Mouse (Mus musculus) stomach, embryonic 14.5 days (tissue): Measurements from ENCODE around the gene Cyp1a2. TPM values are rescaled to one million over a fixed set of nuclear protein-coding genes. Genes with fewer than 3 reads are reported as not detected.

Experiments used
- ATAC-seq: fragments of 200-750 bp; cut with Nextera tagmentation; 2 replicates; pipeline ENCODE4 v1.8.0; 2017; ENCODE audit warnings: low read depth, moderate TSS enrichment; ENCODE audit not compliant: insufficient number of reproducible peaks, insufficient read depth, low FRiP score
- H3K27ac ChIP-seq: fragments of 300-500 bp; sonication (generic); 2 replicates; pipeline ENCODE4 v1.5.1; 2014; ENCODE audit warnings: mild to moderate bottlenecking, low read length, moderate library complexity, mixed read lengths
- H3K27me3 ChIP-seq: fragments of 300-500 bp; sonication (generic); 2 replicates; pipeline ENCODE4 v1.6.1; 2014; ENCODE audit warnings: low read length, control low read depth, mixed read lengths; ENCODE audit not compliant: control insufficient read depth, insufficient read depth
- H3K36me3 ChIP-seq: fragments of 300-500 bp; sonication (generic); 2 replicates; pipeline ENCODE4 v1.6.1; 2014; ENCODE audit warnings: mild to moderate bottlenecking, control low read depth, low read length, moderate library complexity, mixed read lengths; ENCODE audit not compliant: control insufficient read depth, insufficient read depth
- H3K4me1 ChIP-seq: fragments of 300-500 bp; sonication (generic); 2 replicates; pipeline ENCODE4 v1.6.1; 2014; ENCODE audit warnings: low read length, control low read depth, mixed read lengths; ENCODE audit not compliant: control insufficient read depth, insufficient read depth
- H3K4me2 ChIP-seq: fragments of 300-500 bp; sonication (generic); replicated peaks from 2 replicates; pipeline ENCODE4 v1.6.1; 2014; ENCODE audit warnings: low read depth, low read length, control low read depth
- H3K4me3 ChIP-seq: fragments of 300-500 bp; sonication (generic); 2 replicates; pipeline ENCODE4 v1.5.1; 2014; ENCODE audit warnings: low read depth, low read length, control low read depth
- H3K9ac ChIP-seq: fragments of 300-500 bp; sonication (generic); replicated peaks from 2 replicates; pipeline ENCODE4 v1.6.1; 2014; ENCODE audit warnings: low read depth, mild to moderate bottlenecking, control low read depth, low read length, moderate library complexity, mixed read lengths
- H3K9me3 ChIP-seq: fragments of 300-500 bp; sonication (generic); 2 replicates; pipeline ENCODE4 v1.6.1; 2016; ENCODE audit warnings: low read depth, low read length, control low read depth; ENCODE audit not compliant: control insufficient read depth
- WGBS: fragments of 180-500 bp; shearing (Covaris S2); extraction: QIAGEN DNeasy Blood & Tissue Kit; methylation state at CpG from one replicate; pipeline ENCODE4 v1.1.7; 2014; 5-methylcytosine and 5-hydroxymethylcytosine counted together
- polyA plus RNA-seq: library from polyadenylated mRNA; unstranded; fragments of >200 nt; fragmentation: Nextera tagmentation; extraction: Ambion mirVana; gene quantifications from 2 replicates; pipeline ENCODE4 v1.2.1, GENCODE M21; 2014

The Cyp1a2 gene
- polyA plus RNA-seq = not detected in 2 replicates

GRCm38 (mm10) chr9:57683520-57683919 is at the start of gene Cyp1a2:
Gene Cyp1a2, minus strand, starts transcription at chr9:57683703.
- Histone ChIP-seq H3K4me1 (no peaks in the 10 kb centered on the region), H3K9me3 (no peaks in the 10 kb centered on the region), H3K9ac (no peak within 1 kb of the TSS), H3K27me3 (no peaks in the 10 kb centered on the region), H3K4me2 (no peak within 1 kb of the TSS), H3K27ac (no peak within 1 kb of the TSS), H3K36me3 (no peaks in the 10 kb centered on the region), H3K4me3 (no peak within 1 kb of the TSS)
- 78% methylated on average over 5 of the region's 5 CpGs for WGBS
- no peak for ATAC-seq

GRCm38 (mm10) chr9:57728312-57728711 is 44.8 kb upstream of the Cyp1a2 start:
- H3K9ac ChIP-seq = no peak overlapping the region
- no peak for ATAC-seq
- H3K9me3 ChIP-seq = no peaks in the 10 kb centered on the region
- peaks cover 29% of the 10 kb centered on the region for H3K36me3 ChIP-seq
- 86% methylated on average over 1 of the region's 1 CpGs for whole genome bisulfite sequencing
- H3K4me1 ChIP-seq = 0 out of 2 replicates have a peak, but pooled peaks cover 1% of the 10 kb centered on the region
- no peak overlapping the region for H3K4me2 ChIP-seq
- H3K4me3 ChIP-seq = no peak overlapping the region
- H3K27ac ChIP-seq = no peak overlapping the region
- no peaks in the 10 kb centered on the region for H3K27me3 ChIP-seq

DNA sequence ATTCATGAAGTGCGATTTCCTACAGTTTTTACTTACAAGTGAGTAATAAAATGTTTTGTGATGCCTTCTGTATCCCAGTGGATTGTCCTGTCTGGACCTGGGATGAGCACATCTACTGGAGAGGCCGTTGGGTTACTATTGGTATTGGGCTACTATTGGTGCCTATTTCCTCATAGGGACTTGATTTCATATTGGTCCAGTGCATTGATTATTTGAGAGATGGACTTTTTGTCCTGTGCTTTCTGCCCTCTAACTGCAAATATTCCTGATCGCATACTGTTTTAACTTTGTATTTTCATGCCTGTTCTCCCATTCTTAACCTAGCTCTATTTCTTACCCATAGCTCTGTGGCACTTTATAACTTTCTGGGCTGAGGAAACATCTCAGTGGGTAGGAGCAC is 41.2 kb upstream of the Cyp1a2 start:
- no peak overlapping the region for H3K9ac ChIP-seq
- no peaks in the 10 kb centered on the region for H3K9me3 ChIP-seq
- H3K27me3 ChIP-seq = no peaks in the 10 kb centered on the region
- H3K36me3 ChIP-seq = peaks cover 32% of the 10 kb centered on the region
- no peak overlapping the region for H3K4me2 ChIP-seq
- 0 out of 2 replicates have a peak, but pooled peaks cover 3% of the 10 kb centered on the region for H3K4me1 ChIP-seq
- WGBS = 96% methylated on average over 3 of the region's 3 CpGs
- no peak overlapping the region for H3K4me3 ChIP-seq
- no peak for ATAC-seq
- no peak overlapping the region for H3K27ac ChIP-seq

DNA sequence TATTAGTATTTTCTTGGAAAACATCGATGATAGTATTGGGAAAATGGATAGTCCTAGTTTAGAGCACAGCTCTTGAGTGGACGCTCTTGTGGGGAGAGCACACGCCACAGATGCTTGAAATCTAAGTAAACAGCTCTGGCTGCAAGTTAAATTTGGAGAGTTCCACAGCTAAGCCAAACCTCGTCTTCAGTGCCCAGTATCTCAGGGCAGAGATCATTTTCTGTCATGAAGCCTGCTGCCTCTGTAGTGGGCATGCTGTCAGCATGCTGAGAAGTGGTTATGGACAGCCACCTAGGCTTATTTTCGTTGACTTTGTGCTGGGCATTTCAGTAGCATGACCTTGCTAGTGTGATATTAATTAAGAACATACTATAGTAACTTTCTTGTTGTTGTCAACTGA is 40.3 kb upstream of the Cyp1a2 start:
- Histone ChIP-seq H3K4me3 (no peak overlapping the region), H3K9ac (no peak overlapping the region), H3K27ac (no peak overlapping the region), H3K27me3 (no peaks in the 10 kb centered on the region), H3K4me2 (no peak overlapping the region), H3K9me3 (no peaks in the 10 kb centered on the region), H3K36me3 (peaks cover 32% of the 10 kb centered on the region), H3K4me1 (0 out of 2 replicates have a peak, but pooled peaks cover 3% of the 10 kb centered on the region)
- WGBS = 83% methylated on average over 5 of the region's 5 CpGs
- ATAC-seq = no peak

DNA sequence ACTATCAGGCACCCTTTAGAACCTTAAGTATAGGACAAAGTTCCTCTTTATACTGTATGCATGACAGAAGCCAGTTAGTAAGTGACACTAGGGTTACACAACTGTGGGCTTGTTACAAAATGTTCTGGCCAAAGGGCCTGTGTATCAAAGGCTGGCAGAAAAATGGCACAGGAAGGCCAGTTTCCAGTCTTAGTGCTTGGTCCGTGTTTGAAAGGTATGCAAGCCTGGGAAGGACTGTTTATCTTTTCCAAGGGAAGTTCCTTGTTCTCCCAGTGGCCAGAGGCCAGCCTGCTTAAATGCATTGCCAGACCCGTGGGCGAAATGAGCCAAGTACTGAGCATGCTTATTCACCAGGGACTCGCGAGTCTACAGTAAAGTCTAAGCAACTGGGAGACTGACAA is 39.8 kb upstream of the Cyp1a2 start:
- no peak overlapping the region for H3K27ac ChIP-seq
- H3K4me2 ChIP-seq = no peak overlapping the region
- no peak for ATAC-seq
- H3K4me3 ChIP-seq = no peak overlapping the region
- 0 out of 2 replicates have a peak, but pooled peaks cover 3% of the 10 kb centered on the region for H3K4me1 ChIP-seq
- H3K9me3 ChIP-seq = no peaks in the 10 kb centered on the region
- peaks cover 37% of the 10 kb centered on the region for H3K36me3 ChIP-seq
- no peak overlapping the region for H3K9ac ChIP-seq
- H3K27me3 ChIP-seq = no peaks in the 10 kb centered on the region
- WGBS = 56% methylated on average over 5 of the region's 5 CpGs

DNA sequence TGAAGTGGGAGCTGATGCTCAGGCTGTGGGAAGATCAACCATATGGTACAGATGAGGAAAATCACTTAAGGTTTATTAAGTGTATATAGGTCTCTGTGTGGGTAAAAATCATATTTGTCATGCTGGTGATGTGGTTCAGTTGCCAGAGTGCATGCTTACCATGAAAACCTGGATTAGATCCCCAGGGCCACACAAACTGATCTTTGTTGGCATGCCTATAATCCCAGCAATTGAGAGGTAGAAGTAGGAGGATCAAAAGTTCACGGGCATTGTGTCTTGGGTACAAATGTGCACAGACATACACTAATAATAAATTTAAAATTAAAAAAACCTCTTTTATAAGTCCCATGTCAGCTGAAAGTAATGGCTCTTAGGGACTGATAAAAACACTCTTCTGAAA is 38.9 kb upstream of the Cyp1a2 start:
- ATAC-seq = no peak
- Histone ChIP-seq H3K9me3 (no peaks in the 10 kb centered on the region), H3K4me2 (no peak overlapping the region), H3K27me3 (no peaks in the 10 kb centered on the region), H3K4me1 (0 out of 2 replicates have a peak, but pooled peaks cover 3% of the 10 kb centered on the region), H3K27ac (no peak overlapping the region), H3K36me3 (peaks cover 36% of the 10 kb centered on the region), H3K4me3 (no peak overlapping the region), H3K9ac (no peak overlapping the region)
- 97% methylated on average over 1 of the region's 1 CpGs for WGBS

DNA sequence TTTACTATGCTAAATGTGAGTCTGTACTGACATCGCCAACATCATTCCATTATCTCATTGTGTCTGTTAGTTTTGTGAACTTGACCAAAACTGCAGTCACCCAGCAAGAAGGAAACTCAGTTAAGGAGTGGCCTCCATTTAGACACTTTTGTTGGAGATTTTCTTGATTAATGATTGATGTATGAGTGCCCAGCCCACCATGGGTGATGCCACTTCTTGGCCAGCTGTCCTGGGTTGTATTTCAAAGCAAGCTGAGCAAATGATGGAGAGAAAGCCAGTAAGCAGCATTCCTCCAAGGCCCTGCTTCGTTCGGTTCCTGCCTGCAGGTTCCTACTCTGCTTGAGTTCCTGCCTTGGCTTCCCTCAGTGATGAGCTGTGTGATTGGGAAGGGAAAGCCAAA is 37.2 kb upstream of the Cyp1a2 start:
- Histone ChIP-seq H3K27me3 (no peaks in the 10 kb centered on the region), H3K9me3 (no peaks in the 10 kb centered on the region), H3K4me3 (no peak overlapping the region), H3K9ac (no peak overlapping the region), H3K27ac (no peak overlapping the region), H3K4me1 (0 out of 2 replicates have a peak, but pooled peaks cover 3% of the 10 kb centered on the region), H3K36me3 (peaks cover 32% of the 10 kb centered on the region), H3K4me2 (no peak overlapping the region)
- WGBS = 86% methylated on average over 3 of the region's 3 CpGs
- no peak for ATAC-seq

GRCm38 (mm10) chr9:57718408-57718807 is 34.9 kb upstream of the Cyp1a2 start:
- no peak for ATAC-seq
- 92% methylated on average over 7 of the region's 7 CpGs for WGBS
- H3K9ac ChIP-seq = no peak overlapping the region
- no peak overlapping the region for H3K27ac ChIP-seq
- H3K27me3 ChIP-seq = no peaks in the 10 kb centered on the region
- H3K36me3 ChIP-seq = peaks cover 52% of the 10 kb centered on the region
- H3K4me1 ChIP-seq = 0 out of 2 replicates have a peak, but pooled peaks cover 2% of the 10 kb centered on the region
- H3K9me3 ChIP-seq = no peaks in the 10 kb centered on the region
- no peak overlapping the region for H3K4me2 ChIP-seq
- H3K4me3 ChIP-seq = no peak overlapping the region

DNA sequence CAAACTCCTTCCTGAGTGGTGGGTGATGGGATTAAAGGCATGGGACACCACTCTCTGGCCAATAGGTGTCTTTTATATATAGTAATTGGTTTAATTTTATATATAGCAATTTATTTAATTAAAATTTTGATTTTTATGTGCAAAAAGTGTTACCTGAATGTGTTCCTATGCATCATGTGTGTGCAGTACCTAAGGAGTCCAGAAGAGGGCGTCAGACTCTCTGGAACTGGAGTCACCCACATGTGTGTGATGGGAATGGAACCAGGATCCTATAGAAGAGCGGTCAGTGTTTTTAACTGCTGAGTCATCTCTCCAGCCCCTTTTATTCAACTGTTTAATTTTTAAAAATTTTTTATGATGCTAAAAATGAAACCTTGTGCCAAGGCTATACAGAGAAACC is 28.7 kb upstream of the Cyp1a2 start:
- Histone ChIP-seq H3K4me2 (no peak overlapping the region), H3K4me3 (no peak overlapping the region), H3K27ac (no peak overlapping the region), H3K4me1 (peaks cover 7% of the 10 kb centered on the region; the same call in 1 of the 2 replicates), H3K27me3 (no peaks in the 10 kb centered on the region), H3K36me3 (peaks cover 32% of the 10 kb centered on the region), H3K9ac (no peak overlapping the region), H3K9me3 (0 out of 2 replicates have a peak, but pooled peaks cover 4% of the 10 kb centered on the region)
- ATAC-seq = no peak
- 63% methylated on average over 2 of the region's 2 CpGs for WGBS
